Mouse (Mus musculus): ENCODE measurements around the gene Plac9b. TPM values are rescaled to one million over a fixed set of nuclear protein-coding genes. Genes with fewer than 3 reads are reported as not detected.
"Not testable (repeated sequence)": the region's sequence is repeated elsewhere in the genome, so short reads cannot be mapped to it uniquely, and the experiment has no call there.

The Plac9b gene
- not detected in 3 replicates for total RNA-seq (2017)

DNA sequence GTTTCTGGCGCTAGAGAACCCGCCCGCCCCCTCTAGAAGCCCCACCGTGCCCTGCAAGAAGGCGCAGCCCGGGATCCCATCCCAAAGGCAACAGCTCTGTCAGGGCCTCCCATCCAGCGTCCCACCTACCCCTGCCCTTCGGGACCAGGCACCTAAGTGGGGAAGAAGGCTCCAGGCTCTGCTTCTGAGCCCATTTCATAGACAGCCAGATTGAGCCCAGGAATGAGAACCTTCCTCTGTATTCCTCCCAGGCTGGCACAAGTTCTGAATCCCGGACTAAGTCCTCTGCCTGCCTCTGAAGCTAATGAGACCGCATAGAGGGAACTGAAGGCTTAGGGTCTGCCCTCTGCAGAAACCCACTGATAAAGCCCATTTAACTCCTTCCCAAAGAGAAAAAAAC, at the start of gene Plac9b:
Plac9b (minus strand) TSS at position 101 of the 400 bp plus-strand sequence.
- ATAC-seq (replicated peaks; ENCODE audit: insufficient number of reproducible peaks, low FRiP score, low TSS enrichment, poor library complexity, severe bottlenecking), result not testable (repeated sequence)

DNA sequence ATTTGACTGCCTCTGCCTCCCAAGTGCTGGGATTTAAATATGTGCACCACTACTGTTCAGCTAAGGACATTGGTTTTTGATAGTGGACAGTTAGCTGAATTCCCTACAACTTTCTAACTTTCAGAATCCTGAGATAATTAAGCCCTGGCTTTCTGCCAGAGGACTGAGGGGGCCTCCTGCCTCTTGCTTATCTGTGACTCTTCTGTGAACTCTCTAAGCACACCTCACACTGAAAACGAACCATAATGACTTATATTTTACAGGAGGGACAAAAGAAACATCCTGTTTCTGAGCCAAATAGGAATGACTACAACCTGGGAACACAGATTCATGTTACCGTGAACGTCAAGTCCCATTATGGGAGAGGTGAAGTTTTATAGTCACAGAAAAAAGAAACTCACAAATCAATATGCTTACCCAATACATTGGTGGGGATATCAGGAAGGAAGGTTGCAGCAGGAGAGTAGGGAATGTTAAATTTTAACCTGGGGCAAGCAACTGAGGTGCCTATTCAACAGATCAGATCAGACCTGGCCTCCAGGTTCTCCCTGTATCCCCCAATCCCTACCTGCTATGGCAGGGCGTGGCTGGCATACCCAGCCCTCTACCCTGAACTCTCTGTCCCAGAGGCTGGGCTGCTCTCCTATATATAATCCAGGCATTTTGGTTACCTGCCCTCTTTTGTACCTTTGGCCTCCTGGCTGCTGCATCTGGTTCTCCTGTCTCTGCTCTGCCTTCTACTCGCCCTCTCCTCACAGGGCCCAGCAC, 34.1 kb upstream of the Plac9b start:
- not testable (repeated sequence) for ATAC-seq (replicated peaks; ENCODE audit: insufficient number of reproducible peaks, low FRiP score, low TSS enrichment, poor library complexity, severe bottlenecking)

DNA sequence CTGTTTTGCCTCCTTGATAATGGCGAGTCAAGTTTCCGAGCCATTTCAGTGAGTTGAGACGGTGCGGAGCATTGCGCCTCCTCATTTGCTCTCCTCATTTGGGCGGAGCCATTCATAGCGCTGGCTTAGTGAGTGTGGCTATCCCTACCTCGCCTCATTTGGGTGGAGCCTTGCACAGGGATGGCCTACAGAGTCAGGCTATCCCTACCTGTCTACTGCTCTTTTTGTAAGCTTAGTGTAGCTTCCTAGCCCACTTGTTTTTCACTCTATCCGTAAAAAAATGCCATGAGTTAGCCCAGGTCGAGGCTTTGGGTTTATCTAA, 24.6 kb upstream of the Plac9b start, which contains the start of gene Tmem254b:
Tmem254b (minus strand) TSS at position 116 of the 322 bp plus-strand sequence.
- peak; percentile 76 for ATAC-seq (replicated peaks; ENCODE audit: insufficient number of reproducible peaks, low FRiP score, low TSS enrichment, poor library complexity, severe bottlenecking)

DNA sequence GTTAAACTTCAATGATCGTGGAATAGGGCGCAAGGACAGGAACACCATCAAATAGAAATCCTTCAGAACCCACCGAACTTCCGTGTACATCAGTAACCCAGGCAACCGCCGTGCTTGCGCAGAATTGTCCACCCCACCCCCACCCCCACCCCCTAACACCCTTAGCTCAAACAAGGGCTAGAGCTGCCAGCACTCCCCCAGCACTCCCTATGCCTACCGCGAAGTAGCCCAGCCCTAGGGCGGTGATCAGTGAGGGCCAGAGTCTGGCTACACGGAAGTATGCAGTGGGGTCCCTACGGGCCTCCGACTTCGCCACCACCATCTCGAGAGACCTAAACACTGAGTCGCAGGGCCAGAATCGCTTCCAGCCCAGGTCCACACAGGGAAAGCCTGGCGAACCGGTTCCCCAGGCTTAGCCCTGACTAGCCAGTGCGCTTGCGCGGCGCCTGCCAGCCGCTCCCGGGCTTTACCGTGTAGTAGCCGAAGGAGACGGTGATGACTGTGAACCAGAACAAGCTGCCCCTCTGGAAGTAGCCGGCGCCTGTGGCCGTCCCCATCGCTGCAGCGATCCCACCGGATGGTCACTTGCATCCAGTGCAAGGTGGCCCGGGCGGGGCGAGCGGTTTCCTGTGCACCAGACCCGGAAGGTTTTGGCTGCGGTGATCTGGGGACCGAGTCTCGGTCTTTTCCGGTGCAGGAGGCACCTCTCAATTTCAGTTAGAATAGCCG, 24.1 kb upstream of the Plac9b start:
- ATAC-seq (replicated peaks; ENCODE audit: insufficient number of reproducible peaks, low FRiP score, low TSS enrichment, poor library complexity, severe bottlenecking), result peak; percentile 56

DNA sequence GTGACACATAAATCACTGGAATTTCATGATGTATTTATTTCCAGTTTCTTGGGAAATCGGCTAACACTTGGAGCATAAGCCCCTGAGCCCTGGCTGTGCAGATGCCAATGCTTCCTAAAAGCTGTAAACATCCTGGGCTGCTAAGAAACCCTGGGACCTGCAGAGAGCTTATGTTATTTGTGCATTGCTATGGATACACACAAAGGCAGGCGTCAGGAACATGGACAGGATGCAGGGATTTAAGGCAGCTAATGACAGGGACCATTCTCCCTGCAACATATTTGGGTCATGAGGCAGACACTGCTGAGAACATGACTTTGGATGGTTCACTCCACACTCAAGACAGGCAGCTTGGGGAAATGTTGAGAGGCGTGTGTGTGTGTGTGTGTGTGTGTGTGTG, 15.6 kb upstream of the Plac9b start:
- ATAC-seq (replicated peaks; ENCODE audit: insufficient number of reproducible peaks, low FRiP score, low TSS enrichment, poor library complexity, severe bottlenecking), result not testable (repeated sequence)

DNA sequence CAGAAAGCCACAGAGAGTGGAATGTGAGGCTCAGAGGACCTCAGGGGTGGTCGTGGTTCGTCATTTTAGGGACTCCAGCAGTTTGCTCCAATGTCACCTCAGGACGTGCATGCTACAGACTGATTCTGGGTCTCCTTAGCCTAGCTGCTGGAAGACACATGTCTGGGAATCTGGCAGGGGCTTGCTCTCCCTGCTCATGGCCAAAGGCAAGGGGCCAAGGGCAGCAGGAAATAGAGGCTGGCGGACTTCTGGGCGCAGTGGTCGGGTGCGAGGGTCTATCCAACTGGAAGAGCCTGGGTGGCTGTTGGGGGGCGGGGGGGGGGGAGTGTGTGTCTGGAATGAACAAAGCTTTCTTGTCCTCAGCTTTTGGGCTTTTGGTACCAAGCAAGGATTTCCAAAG, 6.1 kb upstream of the Plac9b start:
- not testable (repeated sequence) for ATAC-seq (replicated peaks; ENCODE audit: insufficient number of reproducible peaks, low FRiP score, low TSS enrichment, poor library complexity, severe bottlenecking)

DNA sequence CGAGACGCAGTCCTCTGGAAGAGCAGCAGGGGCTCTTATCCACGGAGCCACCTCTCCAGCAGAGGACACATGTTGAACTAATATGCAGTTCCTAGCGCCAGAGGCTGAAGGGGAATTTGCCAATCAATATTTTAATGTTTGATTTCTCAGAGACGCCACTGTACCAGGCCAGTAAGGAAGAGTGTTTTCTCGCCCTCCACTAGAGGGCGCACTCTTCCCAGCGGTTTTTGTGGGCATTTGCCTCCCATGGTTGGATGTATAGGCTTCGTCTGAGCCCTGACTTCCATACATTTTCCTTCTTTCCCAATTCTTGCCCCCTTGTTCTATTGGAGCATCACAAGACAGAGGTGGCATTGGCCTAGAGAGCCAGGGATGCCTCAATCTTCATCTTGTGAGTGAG, 4.4 kb upstream of the Plac9b start:
- ATAC-seq (replicated peaks; ENCODE audit: insufficient number of reproducible peaks, low FRiP score, low TSS enrichment, poor library complexity, severe bottlenecking), result peak; percentile 58; the same call in 1 of the 2 replicates

DNA sequence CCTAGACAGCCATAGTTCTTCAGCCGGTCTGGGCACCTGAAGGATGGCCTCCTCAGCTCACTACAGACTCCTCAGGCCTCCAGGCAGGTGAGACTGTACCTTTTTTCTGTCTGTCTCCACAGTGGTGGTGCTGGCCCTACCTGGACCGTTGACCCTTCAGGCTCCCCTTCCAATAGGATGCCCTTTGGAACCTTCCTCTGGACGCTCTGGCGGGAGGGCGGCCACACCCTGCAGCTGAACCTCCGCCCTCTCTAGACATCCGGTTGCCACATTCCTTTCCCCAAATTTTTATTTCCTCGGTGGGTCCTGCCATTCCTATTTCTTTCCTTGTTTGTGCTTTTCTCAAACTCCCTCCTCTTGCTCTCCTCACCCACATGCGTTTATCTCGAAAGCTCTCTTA, 620 bp downstream of the Plac9b start:
- ATAC-seq (replicated peaks; ENCODE audit: insufficient number of reproducible peaks, low FRiP score, low TSS enrichment, poor library complexity, severe bottlenecking), result not testable (repeated sequence)

DNA sequence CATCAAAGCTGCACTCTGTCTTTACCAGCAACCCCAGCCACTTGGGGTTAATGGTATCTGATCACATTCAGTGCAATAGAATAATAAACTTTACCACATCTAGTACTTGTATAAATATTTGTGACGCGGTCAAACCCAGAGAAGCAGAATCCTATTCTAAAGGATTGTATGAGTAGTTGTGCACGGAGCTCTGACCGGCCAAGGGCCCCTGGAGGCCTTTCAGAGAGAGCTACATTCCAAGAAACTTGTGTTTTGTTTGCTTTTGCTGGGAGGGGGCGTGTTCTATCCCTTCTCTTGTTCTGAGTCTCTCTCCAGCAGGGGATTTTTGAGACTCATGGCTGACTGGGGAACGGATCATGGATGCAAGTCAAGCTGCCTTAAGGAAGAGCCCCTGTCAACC, 7.3 kb downstream of the Plac9b start:
- ATAC-seq (replicated peaks; ENCODE audit: insufficient number of reproducible peaks, low FRiP score, low TSS enrichment, poor library complexity, severe bottlenecking), result not testable (repeated sequence)

DNA sequence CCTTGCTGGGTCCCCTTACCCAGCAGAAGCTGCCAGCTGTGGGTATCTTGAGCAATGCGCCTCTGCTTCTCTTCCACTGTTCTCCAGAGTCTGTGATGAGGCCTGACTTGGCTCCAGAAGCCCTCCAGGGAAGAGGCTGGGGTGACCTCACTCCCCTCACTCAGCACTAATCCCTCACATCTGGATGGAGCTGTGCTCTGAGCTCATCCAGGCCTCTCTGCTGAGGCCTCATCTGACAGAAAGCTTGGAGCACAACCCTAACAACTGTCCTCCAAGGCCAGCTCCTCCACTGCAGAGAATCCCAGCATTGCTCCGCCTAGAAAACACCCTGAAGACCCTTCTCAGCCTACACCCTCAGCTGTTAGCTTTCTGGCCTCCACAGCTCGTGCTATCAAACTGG, 8.3 kb downstream of the Plac9b start:
- not testable (repeated sequence) for ATAC-seq (replicated peaks; ENCODE audit: insufficient number of reproducible peaks, low FRiP score, low TSS enrichment, poor library complexity, severe bottlenecking)

DNA sequence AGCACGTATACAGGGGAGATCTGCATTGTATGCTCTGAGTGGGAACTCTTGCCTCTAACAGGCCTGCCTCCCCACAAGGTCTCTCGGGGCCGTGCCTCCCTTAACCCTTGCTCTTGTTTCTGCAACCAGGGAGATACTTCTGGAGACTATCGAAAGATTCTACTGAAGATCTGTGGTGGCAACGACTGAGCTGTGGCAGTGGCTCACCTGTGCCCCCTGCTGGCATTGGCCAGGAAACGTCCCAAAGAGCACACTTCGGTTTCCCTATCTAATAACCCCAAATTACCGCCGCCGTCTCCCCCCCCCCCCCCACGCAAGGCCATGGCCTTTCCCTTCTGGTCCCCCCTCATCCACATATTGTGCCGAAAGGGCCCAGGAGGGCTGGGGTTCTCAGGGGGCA, 17.0 kb downstream of the Plac9b start:
- not testable (repeated sequence) for ATAC-seq (replicated peaks; ENCODE audit: insufficient number of reproducible peaks, low FRiP score, low TSS enrichment, poor library complexity, severe bottlenecking)

DNA sequence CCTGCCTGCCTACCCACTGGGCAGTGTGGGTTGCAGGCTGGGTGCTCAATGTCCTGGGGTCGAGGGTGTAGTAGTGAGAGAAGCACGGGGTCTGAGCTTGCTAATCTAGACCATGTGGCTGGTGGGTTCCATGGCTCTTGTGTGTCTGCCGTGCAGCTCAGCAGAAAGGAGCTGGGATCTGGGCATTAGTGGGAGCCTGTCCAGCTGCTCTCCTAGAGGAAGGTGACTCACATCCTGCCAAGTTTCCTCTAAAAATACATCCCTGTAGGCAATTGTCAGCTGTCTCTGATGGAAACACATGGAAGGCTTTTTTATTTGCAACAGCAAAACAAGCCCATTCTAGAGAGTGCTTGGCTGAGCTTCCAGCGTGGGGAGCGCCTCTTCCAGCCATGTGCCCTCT, 19.9 kb downstream of the Plac9b start:
- not testable (repeated sequence) for ATAC-seq (replicated peaks; ENCODE audit: insufficient number of reproducible peaks, low FRiP score, low TSS enrichment, poor library complexity, severe bottlenecking)

DNA sequence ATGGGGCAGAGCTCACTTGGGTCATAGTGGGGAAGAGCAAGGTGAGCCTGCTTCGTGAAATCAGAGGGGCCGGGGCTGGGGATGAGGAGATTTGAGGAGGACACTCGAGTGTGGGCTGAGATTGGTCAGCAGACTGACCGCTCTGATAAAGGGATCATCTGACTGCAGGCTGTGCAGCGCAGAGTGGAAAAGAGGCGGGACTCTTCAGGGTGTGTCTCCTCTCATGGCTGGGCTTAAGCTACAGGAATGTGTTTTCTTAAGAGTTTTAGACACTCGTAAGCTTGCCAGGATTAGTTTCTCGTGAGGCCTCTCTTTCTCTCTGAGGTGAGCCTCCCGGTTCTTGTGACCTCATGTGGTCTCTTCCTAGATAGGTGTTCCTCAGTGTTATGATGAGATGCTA, 21.1 kb downstream of the Plac9b start:
- not testable (repeated sequence) for ATAC-seq (replicated peaks; ENCODE audit: insufficient number of reproducible peaks, low FRiP score, low TSS enrichment, poor library complexity, severe bottlenecking)

DNA sequence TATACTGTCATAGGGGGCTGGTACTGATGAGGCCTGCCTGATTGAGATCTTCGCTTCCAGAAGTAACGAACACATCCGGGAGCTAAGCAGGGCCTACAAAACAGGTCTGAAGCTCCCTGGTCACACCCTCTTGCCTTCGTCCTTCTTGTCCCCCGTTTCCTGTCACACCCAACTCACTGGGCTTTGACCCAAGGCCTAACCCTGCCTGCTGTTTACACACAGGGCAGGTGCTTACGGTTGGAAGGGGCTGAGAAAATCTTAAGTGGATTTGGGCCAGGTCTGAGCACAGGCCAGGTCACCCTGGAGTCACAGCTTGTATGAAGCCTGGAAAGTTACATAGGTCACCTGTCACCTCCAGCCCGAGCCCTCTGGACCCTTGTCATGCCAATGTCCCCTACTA, 26.2 kb downstream of the Plac9b start:
- ATAC-seq (replicated peaks; ENCODE audit: insufficient number of reproducible peaks, low FRiP score, low TSS enrichment, poor library complexity, severe bottlenecking), result not testable (repeated sequence)

DNA sequence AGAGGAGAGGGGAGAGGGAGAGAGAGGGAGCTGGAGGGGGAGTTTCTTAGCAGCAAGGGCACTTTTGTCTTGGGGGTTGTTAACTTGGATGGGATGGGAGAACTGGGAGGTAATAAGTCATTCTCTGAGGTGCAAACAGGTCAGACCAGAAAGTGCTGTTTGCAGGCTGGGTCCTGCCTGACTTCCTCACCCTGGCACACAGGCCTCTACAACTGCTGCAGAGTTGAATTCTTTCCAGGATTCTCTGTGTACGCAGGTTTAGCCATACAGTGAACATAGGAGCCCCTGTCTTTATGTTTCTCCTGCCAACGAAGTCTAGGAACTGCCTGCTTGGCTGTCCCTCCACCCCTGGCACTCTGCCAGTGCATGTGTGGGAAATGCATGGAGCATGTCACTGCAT, 35.2 kb downstream of the Plac9b start:
- ATAC-seq (replicated peaks; ENCODE audit: insufficient number of reproducible peaks, low FRiP score, low TSS enrichment, poor library complexity, severe bottlenecking), result not testable (repeated sequence)

DNA sequence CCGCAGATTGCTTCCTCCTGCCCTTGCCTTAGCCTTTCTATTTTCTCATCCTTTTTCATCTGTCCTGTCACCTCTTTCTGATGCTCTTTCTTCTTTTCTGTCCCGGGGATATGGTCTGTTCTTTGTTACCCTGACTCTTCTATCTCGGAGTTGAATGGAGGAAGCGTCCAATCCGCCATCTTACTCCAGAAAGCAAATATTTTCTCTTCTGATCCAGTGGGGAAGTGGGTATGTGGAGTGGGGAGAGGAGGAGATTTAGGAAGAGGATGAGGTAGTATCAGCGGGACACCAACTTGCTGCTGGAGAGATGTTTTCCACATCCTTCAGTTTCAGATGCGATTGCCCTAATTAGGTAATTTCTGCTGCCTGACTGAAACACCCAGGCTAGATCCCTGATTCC, 63.2 kb downstream of the Plac9b start:
- not testable (repeated sequence) for ATAC-seq (replicated peaks; ENCODE audit: insufficient number of reproducible peaks, low FRiP score, low TSS enrichment, poor library complexity, severe bottlenecking)

DNA sequence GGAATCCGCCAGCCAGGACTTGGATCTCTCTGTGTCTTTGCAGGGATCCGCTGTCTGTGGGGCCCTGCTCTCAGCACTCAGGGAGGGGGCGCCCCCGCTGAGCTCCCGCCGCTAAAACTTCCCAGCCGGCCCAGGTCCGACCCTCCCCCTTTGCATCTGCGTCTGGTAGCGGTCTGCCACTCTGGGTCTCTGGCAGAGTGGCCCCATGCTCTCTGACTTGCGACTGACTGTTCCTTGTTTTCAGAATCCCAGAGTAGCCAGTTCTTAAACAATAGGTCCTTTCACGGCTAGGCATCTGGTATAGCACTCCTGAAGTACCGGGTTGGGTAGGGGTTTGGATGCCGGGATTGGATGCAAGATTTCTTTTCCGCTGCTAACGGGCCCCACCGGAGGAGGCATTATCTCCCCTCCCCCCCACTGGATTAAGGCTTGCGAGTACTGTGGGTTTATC, 63.7 kb downstream of the Plac9b start:
- ATAC-seq (replicated peaks; ENCODE audit: insufficient number of reproducible peaks, low FRiP score, low TSS enrichment, poor library complexity, severe bottlenecking), result not testable (repeated sequence)

DNA sequence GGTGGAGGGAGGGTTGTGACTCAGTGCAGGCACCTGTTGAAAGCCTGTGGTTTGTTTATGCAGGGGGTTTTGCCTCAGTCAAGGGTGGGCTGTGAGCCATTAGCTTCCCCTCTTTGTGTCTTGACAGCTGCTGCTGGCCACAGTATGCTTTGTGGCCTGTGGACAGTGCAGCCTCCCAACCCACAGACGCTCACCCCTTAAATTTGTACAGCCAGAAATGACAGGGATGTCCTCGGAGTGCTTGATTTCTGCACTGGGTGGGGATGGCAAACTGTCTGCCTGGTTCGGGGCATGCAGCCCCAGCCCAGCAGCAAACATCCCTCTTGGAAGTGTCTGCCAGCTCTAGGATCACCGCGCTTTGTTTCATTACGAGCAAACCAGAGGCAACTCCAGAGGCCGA, 64.1 kb downstream of the Plac9b start, which contains the start of gene Duxbl2:
Duxbl2 (plus strand) TSS at position 200 of the 400 bp plus-strand sequence.
- ATAC-seq (replicated peaks; ENCODE audit: insufficient number of reproducible peaks, low FRiP score, low TSS enrichment, poor library complexity, severe bottlenecking), result not testable (repeated sequence)
